Mouse (Mus musculus) layer of hippocampus, postnatal 14 days (tissue): ENCODE data around the gene Ankrd33. TPM values are rescaled to one million over a fixed set of nuclear protein-coding genes. Genes with fewer than 3 reads are reported as not detected.
"Not testable (repeated sequence)": the region's sequence is repeated elsewhere in the genome, so short reads cannot be mapped to it uniquely, and the experiment has no call there.

ENCODE experiments used
- DNase-seq, 2 experiments: peaks; one replicate each; pipeline ENCODE4 v3.0.0; 2021 to 2022; ENCODE audit warnings: low spot score in 2 of 2, mixed read lengths in 1 of 2
- total RNA-seq, 2 experiments: library from RNA; stranded (reverse); gene quantifications; 2 replicates each; pipeline ENCODE4 v1.2.3; 2021

The Ankrd33 gene
- total RNA-seq, 2 experiments from 2014 or later, result not detected

- DNase-seq, result no peak
Measured at GRCm38 (mm10) chr15:101084499-101084898, 31.1 kb upstream of the Ankrd33 start.

GRCm38 (mm10) chr15:101086451-101086850 is 29.1 kb upstream of the Ankrd33 start:
- no peak for DNase-seq

DNA sequence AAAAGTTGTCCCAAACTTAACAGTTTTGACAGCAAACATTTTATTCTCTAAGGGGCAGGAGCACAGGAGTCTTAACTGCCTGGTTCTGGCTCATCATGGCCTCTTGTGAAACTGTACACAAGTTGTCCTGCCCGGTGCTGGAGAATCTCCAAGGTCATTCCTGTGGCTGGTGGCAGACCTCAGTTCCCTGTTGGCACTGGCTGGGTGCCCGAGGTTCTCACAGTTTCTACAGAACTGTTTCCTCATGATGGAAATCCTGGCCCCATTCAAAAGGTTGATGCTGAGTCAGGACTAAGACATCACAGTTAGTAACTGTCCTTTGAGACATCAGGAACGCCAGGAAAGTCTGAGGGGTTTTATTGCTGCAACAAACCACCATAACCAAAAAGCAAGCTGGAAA is 28.6 kb upstream of the Ankrd33 start:
- DNase-seq, result no peak

GRCm38 (mm10) chr15:101088291-101088690 is 27.3 kb upstream of the Ankrd33 start:
- DNase-seq, result no peak

- DNase-seq, result no peak
Measured at GRCm38 (mm10) chr15:101091551-101091950, 24.0 kb upstream of the Ankrd33 start.

- no peak for DNase-seq
Measured at GRCm38 (mm10) chr15:101092121-101092828, 23.3 kb upstream of the Ankrd33 start.

DNA sequence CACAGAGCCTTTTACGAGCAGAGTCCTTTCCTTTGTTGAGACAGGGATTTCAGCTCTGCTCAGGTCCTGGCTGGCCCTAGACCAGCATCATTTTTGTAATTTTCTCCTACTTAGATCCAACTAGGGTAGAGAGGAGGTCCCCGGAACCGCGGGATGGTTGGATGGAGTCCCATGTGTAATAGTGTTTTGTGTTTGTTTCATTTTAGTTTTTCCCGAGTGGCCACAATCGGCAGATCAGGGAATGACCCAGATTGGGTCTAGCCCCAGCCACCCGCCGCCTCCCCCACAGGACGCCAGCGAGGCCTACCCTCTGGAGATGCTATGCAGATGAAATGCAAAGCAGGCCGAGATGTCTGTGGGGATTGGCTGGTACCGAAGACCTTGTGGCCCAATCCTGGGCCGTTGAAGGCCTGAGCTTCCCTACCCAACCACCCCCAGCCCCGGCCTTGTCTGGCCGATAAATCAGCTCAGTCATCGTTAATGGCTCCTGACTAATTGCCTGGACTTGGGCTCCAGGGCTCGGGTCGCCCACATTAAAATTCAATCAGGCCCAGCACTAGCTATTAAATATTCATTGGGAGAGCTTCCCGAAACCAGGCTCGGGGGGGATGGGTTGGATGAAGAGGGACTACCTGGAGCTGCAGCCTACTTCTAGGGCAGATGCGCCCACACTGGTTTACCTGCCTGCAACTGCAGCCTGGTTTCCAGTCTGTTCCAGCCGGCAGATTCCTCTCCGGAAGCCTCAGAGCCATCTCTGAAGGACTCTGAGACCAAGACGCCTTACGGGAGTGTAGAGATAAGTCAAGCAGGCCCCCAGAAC is 22.5 kb upstream of the Ankrd33 start:
- peak; percentile 33 to 49 for DNase-seq

GRCm38 (mm10) chr15:101093988-101094387 is 21.6 kb upstream of the Ankrd33 start:
- no peak for DNase-seq

- DNase-seq, result no peak
Measured at GRCm38 (mm10) chr15:101094979-101095378, 20.6 kb upstream of the Ankrd33 start.

GRCm38 (mm10) chr15:101095392-101095791 is 20.2 kb upstream of the Ankrd33 start:
- DNase-seq, result no peak

GRCm38 (mm10) chr15:101097985-101098651 is 17.4 kb upstream of the Ankrd33 start:
- no peak for DNase-seq

- no peak for DNase-seq
Measured at GRCm38 (mm10) chr15:101100996-101101395, 14.6 kb upstream of the Ankrd33 start.

DNA sequence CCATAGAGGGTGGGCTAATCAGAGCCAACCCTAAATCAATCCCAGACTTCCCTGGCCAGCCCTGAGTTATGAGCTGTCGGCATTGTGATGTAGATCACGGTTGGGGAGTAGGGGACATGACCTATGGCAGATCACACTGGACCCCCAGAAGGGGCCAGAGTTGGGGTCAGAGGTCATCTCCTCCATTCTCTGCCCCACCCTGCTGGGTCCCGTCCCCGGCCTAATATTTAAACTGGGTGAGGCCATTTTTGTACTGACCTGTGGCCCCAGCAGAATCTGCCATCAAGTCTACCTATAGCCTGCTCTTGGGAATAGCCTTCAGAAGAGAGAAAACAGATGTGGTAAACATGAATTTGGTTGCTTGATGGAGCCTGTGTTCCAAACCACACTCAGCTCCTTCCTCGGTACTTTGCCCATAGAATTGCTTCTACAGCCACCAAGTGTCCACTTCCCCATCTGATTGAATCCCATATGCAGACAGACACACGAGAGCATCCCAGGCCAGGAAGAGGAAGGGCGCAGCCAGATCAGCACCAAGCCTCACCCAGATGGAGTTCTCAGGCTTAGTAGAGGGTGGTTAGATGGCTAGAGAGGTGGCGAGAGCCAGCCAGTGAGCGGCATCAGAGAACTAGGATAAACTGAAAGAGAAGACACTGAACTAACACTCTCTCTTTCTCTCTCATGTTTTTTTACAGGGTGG is 11.8 kb upstream of the Ankrd33 start:
- DNase-seq, result no peak

- DNase-seq, result peak; percentile 67 to 70
Measured at GRCm38 (mm10) chr15:101105496-101105994, 10.0 kb upstream of the Ankrd33 start.

- DNase-seq, result no peak
Measured at GRCm38 (mm10) chr15:101106011-101106410, 9.5 kb upstream of the Ankrd33 start.

- DNase-seq, result no peak
Measured at GRCm38 (mm10) chr15:101107906-101108671, 7.5 kb upstream of the Ankrd33 start.

DNA sequence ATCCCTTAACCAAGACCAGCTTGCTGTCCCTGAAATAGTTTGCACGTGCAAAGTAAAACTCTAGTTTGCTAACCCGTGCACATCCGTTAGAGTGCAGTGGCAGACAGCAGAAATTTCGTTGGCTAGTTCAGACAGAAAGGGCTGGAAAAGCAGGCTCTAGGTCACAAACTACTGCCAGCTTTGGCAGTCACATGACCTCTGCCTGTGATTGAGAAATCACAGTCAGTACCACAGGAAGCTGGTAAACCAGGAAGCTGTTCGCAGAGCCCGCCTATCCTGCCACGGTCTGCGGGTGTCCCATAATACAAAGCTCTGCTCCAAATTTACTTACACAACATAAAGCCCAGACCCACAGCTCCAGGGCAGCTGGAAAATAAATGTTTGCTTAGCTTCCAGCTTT is 2.4 kb upstream of the Ankrd33 start:
- no peak for DNase-seq

DNA sequence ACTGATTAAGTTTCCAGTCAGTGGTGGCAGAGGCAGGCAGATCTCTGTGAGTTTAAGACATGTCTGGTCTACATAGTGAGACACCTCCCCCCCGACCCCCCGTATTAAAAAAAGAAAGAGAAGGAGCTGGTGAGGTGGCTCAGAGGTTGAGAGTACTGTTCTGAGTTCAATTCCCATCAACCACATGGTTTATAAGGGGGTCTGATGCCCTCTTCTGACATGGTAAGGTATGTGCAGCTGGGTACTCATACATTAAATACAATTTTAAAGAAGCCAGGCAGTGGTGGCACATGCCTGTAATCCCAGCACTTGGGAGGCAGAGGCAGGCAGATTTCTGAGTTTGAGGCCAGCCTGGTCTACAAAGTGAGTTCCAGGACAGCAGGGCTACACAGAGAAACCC is 1.8 kb upstream of the Ankrd33 start:
- not testable (repeated sequence) for DNase-seq

- DNase-seq, result no peak
Measured at GRCm38 (mm10) chr15:101118399-101119125, 3.0 kb downstream of the Ankrd33 start.
